Mouse (Mus musculus) stomach, embryonic 15.5 days (tissue): ENCODE results near the gene Kit. TPM values are rescaled to one million over a fixed set of nuclear protein-coding genes. Genes with fewer than 3 reads are reported as not detected.

Experiments
- ATAC-seq: fragments of 200-750 bp; cut with Nextera tagmentation; 2 replicates; pipeline ENCODE4 v1.8.0; 2017; ENCODE audit warnings: low read depth, moderate number of reproducible peaks, moderate TSS enrichment; ENCODE audit not compliant: insufficient read depth, low FRiP score
- H3K27ac ChIP-seq: fragments of 300-500 bp; sonication (generic); 2 replicates; pipeline ENCODE4 v1.5.1; 2015; ENCODE audit warnings: mild to moderate bottlenecking, inconsistent platforms
- H3K27me3 ChIP-seq: fragments of 300-500 bp; sonication (generic); replicated peaks from 2 replicates; pipeline ENCODE4 v1.6.1; 2015; ENCODE audit warnings: inconsistent platforms
- H3K36me3 ChIP-seq: fragments of 300-500 bp; sonication (generic); 2 replicates; pipeline ENCODE4 v1.6.1; 2015; ENCODE audit warnings: inconsistent platforms
- H3K4me1 ChIP-seq: fragments of 300-500 bp; sonication (generic); 2 replicates; pipeline ENCODE4 v1.6.1; 2015; ENCODE audit warnings: inconsistent platforms
- H3K4me2 ChIP-seq: fragments of 300-500 bp; sonication (generic); 2 replicates; pipeline ENCODE4 v1.6.1; 2015; ENCODE audit warnings: mild to moderate bottlenecking, inconsistent platforms
- H3K4me3 ChIP-seq: fragments of 300-500 bp; sonication (generic); replicated peaks from 2 replicates; pipeline ENCODE4 v1.5.1; 2015; ENCODE audit warnings: inconsistent platforms
- H3K9ac ChIP-seq: fragments of 300-500 bp; sonication (generic); 2 replicates; pipeline ENCODE4 v1.6.1; 2015; ENCODE audit warnings: inconsistent platforms
- H3K9me3 ChIP-seq: fragments of 300-500 bp; sonication (generic); 2 replicates; pipeline ENCODE4 v1.6.1; 2016; ENCODE audit warnings: inconsistent platforms
- WGBS: fragments of 180-500 bp; shearing (Covaris S2); methylation state at CpG from one replicate; pipeline ENCODE4 v1.1.7; 2015; 5-methylcytosine and 5-hydroxymethylcytosine counted together
- polyA plus RNA-seq: library from polyadenylated mRNA; unstranded; fragments of >200 nt; fragmentation: Nextera tagmentation; extraction: Ambion mirVana; gene quantifications from 2 replicates; pipeline ENCODE4 v1.2.1, GENCODE M21; 2015

The Kit gene
- polyA plus RNA-seq, 1 experiment from 2014 or later: 40.9 TPM

DNA sequence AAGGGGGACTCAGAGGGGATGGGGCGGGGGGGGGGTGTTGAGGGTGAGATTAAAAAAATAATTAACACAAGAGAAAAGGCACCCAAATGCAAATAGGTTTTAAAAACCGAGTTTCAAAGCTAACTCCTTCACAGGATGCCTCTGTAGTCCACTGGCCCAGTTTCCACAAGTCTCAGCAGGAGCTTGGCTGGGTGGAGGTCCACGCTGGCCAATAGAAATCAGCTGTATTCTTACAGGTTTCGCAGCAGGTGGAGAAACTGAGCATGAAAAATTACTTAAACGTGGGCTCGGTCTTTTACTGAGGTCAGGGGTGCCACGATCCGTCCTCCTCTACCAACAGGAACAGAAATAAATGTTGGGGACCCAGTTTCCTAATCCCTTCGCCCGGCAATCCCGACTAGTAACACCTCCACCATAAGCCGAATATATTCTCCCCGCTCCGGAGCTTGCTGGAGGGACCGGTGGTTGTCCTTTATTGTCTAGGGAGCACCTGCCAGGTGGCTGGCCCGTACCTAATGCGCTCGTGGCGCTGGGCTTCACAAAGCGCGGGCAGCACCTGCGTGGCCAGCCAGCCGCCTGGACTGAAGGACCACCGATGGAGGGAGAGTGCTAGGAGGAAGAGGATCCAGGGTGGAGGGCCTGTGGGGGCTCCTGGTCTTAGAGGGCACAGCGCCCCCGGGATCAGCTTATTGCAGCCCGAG, 415 bp upstream of the Kit start:
- Histone ChIP-seq H3K9ac (no peak overlapping the region), H3K9me3 (no peaks in the 10 kb centered on the region), H3K27me3 (no peaks in the 10 kb centered on the region), H3K4me2 (peak overlapping the region; percentile 99), H3K27ac (peak overlapping the region; percentile 54), H3K4me1 (peaks cover 8% of the 10 kb centered on the region; the same call in 1 of the 2 replicates), H3K36me3 (no peaks in the 10 kb centered on the region), H3K4me3 (peak overlapping the region; percentile 64)
- 3% methylated on average over 27 of the region's 27 CpGs for WGBS
- ATAC-seq: peak; percentile 57

- Histone ChIP-seq H3K4me1 (peaks cover 15% of the 10 kb centered on the region; the same call in 1 of the 2 replicates), H3K4me2 (peak overlapping the region; percentile 99), H3K27me3 (no peaks in the 10 kb centered on the region), H3K9me3 (no peaks in the 10 kb centered on the region), H3K9ac (peak overlapping the region; percentile 47), H3K36me3 (no peaks in the 10 kb centered on the region), H3K4me3 (peak overlapping the region; percentile 64), H3K27ac (peak overlapping the region; percentile 82)
- ATAC-seq: peak; percentile 59; the same call in 1 of the 2 replicates
- WGBS: under 1% methylated on average over 53 of the region's 53 CpGs
These were observed 1.1 kb downstream of the Kit start for GRCm38 (mm10) chr5:75575567-75576515.

- Histone ChIP-seq H3K27ac (no peak overlapping the region), H3K4me3 (peak overlapping the region; percentile 64), H3K9me3 (no peaks in the 10 kb centered on the region), H3K9ac (no peak overlapping the region), H3K36me3 (no peaks in the 10 kb centered on the region), H3K4me1 (peaks cover 18% of the 10 kb centered on the region; the same call in 1 of the 2 replicates), H3K4me2 (peak overlapping the region; percentile 99), H3K27me3 (no peaks in the 10 kb centered on the region)
- WGBS: 31% methylated on average over 6 of the region's 6 CpGs
- ATAC-seq: no peak
These were observed 2.0 kb downstream of the Kit start for GRCm38 (mm10) chr5:75576741-75577140.

DNA sequence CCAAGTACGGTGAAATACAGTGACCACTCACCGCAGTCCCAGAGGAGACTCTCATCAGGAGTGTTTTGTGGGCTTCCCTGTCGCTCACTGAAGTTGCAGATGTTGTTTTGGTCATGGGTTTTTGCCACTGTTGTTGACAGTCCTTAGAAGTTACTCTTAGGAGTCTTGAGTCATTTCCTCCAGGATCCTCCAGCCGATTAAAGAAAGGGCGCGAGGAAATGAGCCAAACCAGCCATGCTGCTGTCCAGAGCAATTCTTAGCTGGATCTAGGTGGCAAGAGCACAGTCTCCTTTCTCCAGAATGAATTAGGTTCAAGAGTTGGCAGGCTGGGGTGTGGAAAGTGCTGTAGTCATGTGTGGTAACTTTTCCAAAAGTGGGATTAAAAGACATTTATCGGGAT, 3.4 kb downstream of the Kit start:
- no peaks in the 10 kb centered on the region for H3K27me3 ChIP-seq
- no peak overlapping the region for H3K9ac ChIP-seq
- WGBS: 66% methylated on average over 7 of the region's 7 CpGs
- H3K27ac ChIP-seq: no peak overlapping the region
- H3K9me3 ChIP-seq: no peaks in the 10 kb centered on the region
- H3K4me3 ChIP-seq: no peak overlapping the region; the same call in 1 of the 2 replicates
- H3K36me3 ChIP-seq: no peaks in the 10 kb centered on the region
- peaks cover 21% of the 10 kb centered on the region; the same call in 1 of the 2 replicates for H3K4me1 ChIP-seq
- 0 out of 2 replicates have a peak overlapping the region, but pooled peaks have one; percentile 2 for H3K4me2 ChIP-seq
- ATAC-seq: no peak

- Histone ChIP-seq H3K36me3 (no peaks in the 10 kb centered on the region), H3K27ac (no peak overlapping the region), H3K9me3 (no peaks in the 10 kb centered on the region), H3K4me1 (peaks cover 21% of the 10 kb centered on the region; the same call in 1 of the 2 replicates), H3K4me2 (no peak overlapping the region), H3K27me3 (no peaks in the 10 kb centered on the region), H3K9ac (no peak overlapping the region), H3K4me3 (no peak overlapping the region)
- ATAC-seq: no peak
- 75% methylated on average over 5 of the region's 5 CpGs for WGBS
These were observed 4.5 kb downstream of the Kit start for GRCm38 (mm10) chr5:75579244-75579643.

DNA sequence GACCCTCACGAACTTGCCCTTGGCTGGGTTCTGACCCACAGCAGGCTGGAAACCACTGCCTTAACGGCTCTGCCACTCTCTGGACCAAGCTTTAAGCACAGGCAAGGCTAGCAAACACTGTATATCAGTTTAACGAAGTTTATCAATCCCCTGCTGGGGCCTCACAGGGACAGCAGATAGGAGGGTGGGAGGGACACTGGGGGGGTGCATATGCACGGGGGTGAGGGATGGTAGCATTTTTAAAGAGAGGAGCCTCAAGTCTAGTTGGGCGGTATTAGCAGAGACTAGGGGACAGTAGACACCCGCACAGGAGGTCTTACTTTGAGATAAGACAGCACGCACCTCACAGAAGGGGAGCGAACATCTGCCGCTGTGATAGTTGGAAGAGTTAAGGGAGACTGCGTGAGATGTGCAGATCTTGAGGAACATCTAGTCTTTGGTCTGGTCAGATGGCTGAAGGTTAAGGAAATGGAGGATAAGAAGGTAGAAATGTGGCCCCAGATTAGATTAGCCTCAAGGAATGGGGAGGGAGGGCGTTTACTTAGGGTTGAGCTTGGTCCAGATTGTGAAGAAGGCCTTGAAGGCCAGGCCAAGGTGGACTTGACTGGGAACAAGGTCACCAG, 5.0 kb downstream of the Kit start:
- peaks cover 18% of the 10 kb centered on the region; the same call in 1 of the 2 replicates for H3K4me1 ChIP-seq
- H3K27me3 ChIP-seq: no peaks in the 10 kb centered on the region
- no peaks in the 10 kb centered on the region for H3K9me3 ChIP-seq
- no peaks in the 10 kb centered on the region for H3K36me3 ChIP-seq
- H3K9ac ChIP-seq: no peak overlapping the region
- no peak overlapping the region for H3K4me2 ChIP-seq
- H3K27ac ChIP-seq: no peak overlapping the region
- 67% methylated on average over 11 of the region's 11 CpGs for WGBS
- no peak for ATAC-seq
- no peak overlapping the region for H3K4me3 ChIP-seq

GRCm38 (mm10) chr5:75581926-75582325, 7.2 kb downstream of the Kit start:
- Histone ChIP-seq H3K27me3 (no peaks in the 10 kb centered on the region), H3K4me2 (no peak overlapping the region), H3K36me3 (no peaks in the 10 kb centered on the region), H3K9me3 (no peaks in the 10 kb centered on the region), H3K9ac (no peak overlapping the region), H3K4me1 (peaks cover 18% of the 10 kb centered on the region; the same call in 1 of the 2 replicates), H3K4me3 (no peak overlapping the region), H3K27ac (no peak overlapping the region)
- no peak for ATAC-seq
- WGBS: 79% methylated on average over 7 of the region's 7 CpGs

GRCm38 (mm10) chr5:75587781-75588180, 13.1 kb downstream of the Kit start:
- Histone ChIP-seq H3K27ac (no peak overlapping the region), H3K4me1 (no peaks in the 10 kb centered on the region), H3K9me3 (no peaks in the 10 kb centered on the region), H3K27me3 (no peaks in the 10 kb centered on the region), H3K36me3 (no peaks in the 10 kb centered on the region), H3K4me2 (no peak overlapping the region), H3K4me3 (no peak overlapping the region), H3K9ac (no peak overlapping the region)
- 90% methylated on average over 4 of the region's 4 CpGs for WGBS
- ATAC-seq: no peak

DNA sequence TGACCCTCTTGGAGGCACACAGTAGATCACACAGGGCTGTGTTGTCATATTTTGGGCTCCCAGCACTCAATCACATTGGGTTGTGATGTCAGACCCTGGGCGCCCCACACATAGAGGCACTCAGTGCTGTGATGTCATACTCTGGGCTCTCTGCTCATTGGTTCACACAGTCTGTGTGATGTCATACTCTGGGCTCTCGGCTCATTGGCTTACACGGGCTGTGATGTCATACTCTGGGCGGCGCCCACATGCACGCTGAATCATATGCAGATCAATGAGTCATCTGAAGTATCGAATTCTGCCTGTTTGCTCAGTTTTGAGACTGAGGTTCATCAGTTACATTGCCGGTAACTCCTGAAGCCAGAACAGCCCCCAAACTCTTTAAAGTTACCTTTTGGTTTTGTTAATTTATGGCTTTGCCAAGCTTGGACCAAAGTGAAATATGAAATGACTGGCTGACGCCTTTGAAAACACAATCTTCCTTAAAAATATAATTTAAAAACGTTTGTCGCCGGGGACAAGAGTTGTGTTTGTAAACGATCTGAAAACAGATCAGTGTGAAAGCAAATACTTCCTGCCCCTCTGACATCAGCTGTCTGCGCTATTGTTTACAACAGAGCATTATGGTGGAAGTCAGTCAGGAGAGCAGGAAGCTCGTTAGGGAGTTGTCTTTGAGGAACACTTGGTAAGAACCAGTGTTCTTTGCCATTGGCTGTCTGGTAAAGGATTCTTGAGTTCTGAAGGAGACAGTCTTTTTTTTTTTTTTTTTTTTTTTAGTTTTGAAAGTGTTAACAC, 15.0 kb downstream of the Kit start:
- H3K4me1 ChIP-seq: no peaks in the 10 kb centered on the region
- H3K4me3 ChIP-seq: no peak overlapping the region
- H3K9me3 ChIP-seq: no peaks in the 10 kb centered on the region
- no peaks in the 10 kb centered on the region for H3K27me3 ChIP-seq
- ATAC-seq: no peak
- H3K36me3 ChIP-seq: no peaks in the 10 kb centered on the region
- H3K27ac ChIP-seq: no peak overlapping the region
- no peak overlapping the region for H3K4me2 ChIP-seq
- H3K9ac ChIP-seq: no peak overlapping the region
- WGBS: 71% methylated on average over 15 of the region's 15 CpGs

- ATAC-seq: no peak
- Histone ChIP-seq H3K36me3 (no peaks in the 10 kb centered on the region), H3K4me3 (no peak overlapping the region), H3K27me3 (no peaks in the 10 kb centered on the region), H3K4me2 (no peak overlapping the region), H3K4me1 (no peaks in the 10 kb centered on the region), H3K9me3 (no peaks in the 10 kb centered on the region), H3K27ac (no peak overlapping the region), H3K9ac (no peak overlapping the region)
- WGBS: 67% methylated on average over 6 of the region's 6 CpGs
These were observed 16.2 kb downstream of the Kit start for GRCm38 (mm10) chr5:75590961-75591360.

DNA sequence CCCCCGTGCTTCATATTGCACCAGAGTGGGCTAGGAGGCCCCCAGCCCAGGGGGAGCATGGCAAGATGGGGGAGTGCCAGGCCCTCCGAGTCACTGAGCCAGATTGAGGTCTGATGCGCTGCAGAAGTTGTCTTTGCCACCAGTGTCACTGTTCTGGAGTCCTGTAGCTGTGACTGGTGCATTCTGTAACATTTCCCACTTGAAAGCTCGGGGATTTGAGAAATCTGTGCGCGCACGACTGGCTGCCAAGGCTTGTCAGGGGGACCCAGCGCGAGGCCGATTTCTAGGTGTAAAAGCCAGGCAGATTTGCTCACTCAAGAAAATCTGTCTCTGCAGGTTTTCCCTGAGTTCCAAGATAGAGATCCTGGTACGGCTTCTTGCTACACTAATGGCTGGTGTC, 16.9 kb downstream of the Kit start:
- Histone ChIP-seq H3K27me3 (no peaks in the 10 kb centered on the region), H3K9ac (no peak overlapping the region), H3K36me3 (no peaks in the 10 kb centered on the region), H3K4me3 (no peak overlapping the region), H3K9me3 (no peaks in the 10 kb centered on the region), H3K4me1 (no peaks in the 10 kb centered on the region; the same call in 1 of the 2 replicates), H3K27ac (no peak overlapping the region), H3K4me2 (no peak overlapping the region)
- 80% methylated on average over 11 of the region's 11 CpGs for WGBS
- no peak for ATAC-seq
